Mouse (Mus musculus) heart, embryonic 11.5 days (tissue): ENCODE results near the gene Frmd6. TPM values are rescaled to one million over a fixed set of nuclear protein-coding genes. Genes with fewer than 3 reads are reported as not detected.

Source experiments
- ATAC-seq: fragments of 200-750 bp; cut with Nextera tagmentation; replicated peaks from 2 replicates; pipeline ENCODE4 v1.8.0; 2017; ENCODE audit warnings: moderate library complexity; ENCODE audit not compliant: insufficient number of reproducible peaks, low FRiP score, low TSS enrichment
- H3K27ac ChIP-seq: fragments of 300-500 bp; sonication (generic); 2 replicates; pipeline ENCODE4 v1.5.1; 2014; ENCODE audit warnings: mild to moderate bottlenecking, low read depth, low read length
- H3K27me3 ChIP-seq: fragments of 300-500 bp; sonication (generic); 2 replicates; pipeline ENCODE4 v1.6.1; 2014; ENCODE audit warnings: mild to moderate bottlenecking, low read length, mixed read lengths; ENCODE audit not compliant: control insufficient read depth, insufficient read depth
- H3K36me3 ChIP-seq: fragments of 300-500 bp; sonication (generic); 2 replicates; pipeline ENCODE4 v1.6.1; 2014; ENCODE audit warnings: mild to moderate bottlenecking, low read length, moderate library complexity, mixed read lengths; ENCODE audit not compliant: control insufficient read depth, insufficient read depth
- H3K4me1 ChIP-seq: fragments of 300-500 bp; sonication (generic); 2 replicates; pipeline ENCODE4 v1.6.1; 2014; ENCODE audit warnings: low read length; ENCODE audit not compliant: control insufficient read depth, insufficient read depth
- H3K4me2 ChIP-seq: fragments of 300-500 bp; sonication (generic); 2 replicates; pipeline ENCODE4 v1.6.1; 2014; ENCODE audit warnings: mild to moderate bottlenecking, moderate library complexity
- H3K4me3 ChIP-seq: fragments of 300-500 bp; sonication (generic); 2 replicates; pipeline ENCODE4 v1.5.1; 2014; ENCODE audit warnings: low read depth, low read length
- H3K9ac ChIP-seq: fragments of 300-500 bp; sonication (generic); 2 replicates; pipeline ENCODE4 v1.6.1; 2014; ENCODE audit warnings: mild to moderate bottlenecking, low read depth, low read length, moderate library complexity
- H3K9me3 ChIP-seq: fragments of 300-500 bp; sonication (generic); replicated peaks from 2 replicates; pipeline ENCODE4 v1.6.1; 2016; ENCODE audit warnings: low read length; ENCODE audit not compliant: control insufficient read depth
- WGBS: fragments of 180-500 bp; shearing (Covaris S2); extraction: QIAGEN DNeasy Blood & Tissue Kit; methylation state at CpG from one replicate; pipeline ENCODE4 v1.1.7; 2014; ENCODE audit not compliant: insufficient replicate concordance; 5-methylcytosine and 5-hydroxymethylcytosine counted together
- polyA plus RNA-seq: library from polyadenylated mRNA; unstranded; fragments of >200 nt; fragmentation: Nextera tagmentation; extraction: Ambion mirVana; gene quantifications from 2 replicates; pipeline ENCODE4 v1.2.1, GENCODE M21; 2014

Frmd6 gene
- polyA plus RNA-seq, 1 experiment from 2014 or later: 18.7 TPM

DNA sequence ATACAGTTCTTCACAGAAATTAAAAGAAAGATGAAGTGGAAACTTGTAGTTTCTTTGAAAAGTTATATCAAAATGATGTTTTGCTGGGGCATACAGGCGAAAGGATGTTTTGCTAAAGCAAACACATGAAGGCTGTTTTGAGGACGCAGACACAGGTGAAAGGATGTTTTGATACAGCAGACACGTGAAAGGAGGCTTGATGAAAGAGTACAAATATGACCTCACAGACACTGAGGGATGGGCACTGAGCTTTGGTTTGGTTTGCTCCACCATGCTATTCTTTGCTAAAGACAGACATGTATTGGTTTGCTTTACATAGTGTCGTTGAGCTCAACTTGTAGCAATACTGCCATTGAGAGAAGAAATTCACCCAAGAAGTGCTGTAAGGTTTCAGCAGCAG lies 104.5 kb downstream of the Frmd6 start:
- no peak overlapping the region for H3K27ac ChIP-seq
- no peaks in the 10 kb centered on the region for H3K27me3 ChIP-seq
- H3K36me3 ChIP-seq: no peaks in the 10 kb centered on the region
- no peak for ATAC-seq
- H3K4me3 ChIP-seq: no peak overlapping the region
- no peak overlapping the region for H3K4me2 ChIP-seq
- no peak overlapping the region for H3K9ac ChIP-seq
- H3K9me3 ChIP-seq: peaks cover 2% of the 10 kb centered on the region; the same call in 1 of the 2 replicates
- WGBS: 78% methylated on average over 4 of the region's 4 CpGs
- no peaks in the 10 kb centered on the region for H3K4me1 ChIP-seq

DNA sequence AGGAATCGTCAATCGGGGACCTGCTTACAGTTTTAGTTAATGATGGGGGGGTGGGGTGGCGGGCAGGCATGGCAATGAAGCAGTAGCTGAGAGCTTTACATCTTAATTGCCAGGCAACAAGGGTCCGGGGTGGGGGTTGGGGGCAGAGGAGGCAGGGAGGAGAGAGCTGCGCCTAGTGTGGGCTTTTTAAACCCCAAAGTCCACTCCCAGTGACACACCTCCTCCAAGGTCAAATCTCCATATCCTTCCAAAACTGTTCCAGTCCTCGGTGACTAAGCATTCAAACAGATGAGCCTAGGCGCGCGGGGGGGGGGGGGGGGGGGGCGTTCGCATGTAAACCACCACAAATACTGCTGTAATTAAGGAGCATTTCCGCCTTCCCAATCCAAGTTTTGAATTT lies 111.8 kb downstream of the Frmd6 start:
- peaks cover 2% of the 10 kb centered on the region; the same call in 1 of the 2 replicates for H3K36me3 ChIP-seq
- peaks cover 2% of the 10 kb centered on the region; the same call in 1 of the 2 replicates for H3K4me1 ChIP-seq
- H3K27me3 ChIP-seq: no peaks in the 10 kb centered on the region
- no peaks in the 10 kb centered on the region for H3K9me3 ChIP-seq
- peak overlapping the region; percentile 93 for H3K27ac ChIP-seq
- no peak for ATAC-seq
- H3K4me2 ChIP-seq: peak overlapping the region; percentile 66
- H3K4me3 ChIP-seq: peak overlapping the region; percentile 95
- 45% methylated on average over 6 of the region's 12 CpGs for WGBS
- H3K9ac ChIP-seq: peak overlapping the region; percentile 73; the same call in 1 of the 2 replicates

DNA sequence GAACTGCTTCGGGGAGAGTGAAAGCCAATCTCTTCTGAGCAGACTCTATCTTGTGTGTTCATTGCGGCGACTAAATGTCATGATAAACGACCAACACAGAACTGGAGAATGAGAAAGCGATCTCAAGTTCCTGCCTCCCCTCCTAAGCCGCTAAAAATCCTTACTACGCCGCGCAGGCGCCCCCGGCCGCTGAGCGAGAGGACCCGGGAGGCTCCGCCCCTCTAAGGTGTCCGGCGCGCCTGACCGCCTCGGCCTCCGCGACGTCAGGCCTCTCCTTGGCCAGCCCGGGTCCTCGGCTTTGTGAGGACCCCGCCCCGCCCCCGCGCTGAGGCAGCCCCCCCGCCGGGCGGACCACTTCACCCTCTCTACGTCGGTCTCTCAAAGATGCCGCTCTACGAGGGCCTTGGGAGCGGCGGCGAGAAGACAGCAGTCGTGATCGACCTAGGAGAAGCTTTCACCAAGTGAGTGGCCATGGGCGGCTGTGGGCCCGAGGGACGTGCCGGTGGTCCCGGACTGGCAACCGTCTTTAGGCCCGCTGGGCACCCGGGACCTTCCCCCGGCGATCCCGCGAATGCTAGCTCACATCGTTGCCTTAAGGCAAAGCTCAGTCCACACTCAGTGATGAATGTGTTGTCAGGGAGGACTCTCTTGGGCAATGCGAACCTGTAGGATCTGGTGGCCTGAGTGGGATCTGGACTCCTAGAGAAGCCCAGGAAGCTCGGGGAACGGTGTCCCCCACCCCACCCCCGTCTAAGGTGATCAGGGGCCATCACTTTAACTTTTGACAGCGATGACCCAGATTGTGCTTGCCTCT lies 112.5 kb downstream of the Frmd6 start, which contains the start of gene Actr10:
Actr10 (plus strand) TSS at position 287 of the 814 bp plus-strand sequence.
- Histone ChIP-seq H3K4me3 (peak within 1 kb of the TSS; percentile 95), H3K4me1 (peaks cover 2% of the 10 kb centered on the region; the same call in 1 of the 2 replicates), H3K27ac (peak within 1 kb of the TSS; percentile 93), H3K27me3 (no peaks in the 10 kb centered on the region), H3K9me3 (no peaks in the 10 kb centered on the region), H3K9ac (peak within 1 kb of the TSS; percentile 94), H3K36me3 (peaks cover 5% of the 10 kb centered on the region), H3K4me2 (peak within 1 kb of the TSS; percentile 80)
- ATAC-seq: peak; percentile 95
- under 1% methylated on average over 59 of the region's 59 CpGs for WGBS

DNA sequence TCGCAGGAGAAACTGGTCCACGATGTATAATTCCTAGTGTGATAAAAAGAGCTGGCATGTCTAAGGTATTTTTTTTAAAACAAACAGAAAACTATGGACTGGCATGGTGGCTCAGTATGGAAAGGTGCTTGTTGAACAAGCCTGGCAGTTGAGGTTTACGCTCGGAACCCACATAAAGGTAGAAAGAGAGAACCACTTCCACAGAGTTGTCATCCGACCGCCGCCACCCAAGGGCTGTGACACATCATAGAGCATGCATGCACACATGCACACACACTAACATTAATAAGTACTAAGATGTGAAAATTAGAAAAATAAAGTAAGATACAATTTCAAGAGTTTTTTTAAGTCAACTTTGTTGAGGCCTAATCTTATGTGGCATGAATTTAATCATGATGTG lies 115.5 kb downstream of the Frmd6 start:
- Histone ChIP-seq H3K9ac (no peak overlapping the region), H3K4me3 (no peak overlapping the region), H3K4me1 (peaks cover 2% of the 10 kb centered on the region; the same call in 1 of the 2 replicates), H3K4me2 (no peak overlapping the region), H3K9me3 (no peaks in the 10 kb centered on the region), H3K27ac (no peak overlapping the region), H3K27me3 (no peaks in the 10 kb centered on the region), H3K36me3 (peaks cover 8% of the 10 kb centered on the region)
- ATAC-seq: no peak
- 97% methylated on average over 7 of the region's 7 CpGs for WGBS

DNA sequence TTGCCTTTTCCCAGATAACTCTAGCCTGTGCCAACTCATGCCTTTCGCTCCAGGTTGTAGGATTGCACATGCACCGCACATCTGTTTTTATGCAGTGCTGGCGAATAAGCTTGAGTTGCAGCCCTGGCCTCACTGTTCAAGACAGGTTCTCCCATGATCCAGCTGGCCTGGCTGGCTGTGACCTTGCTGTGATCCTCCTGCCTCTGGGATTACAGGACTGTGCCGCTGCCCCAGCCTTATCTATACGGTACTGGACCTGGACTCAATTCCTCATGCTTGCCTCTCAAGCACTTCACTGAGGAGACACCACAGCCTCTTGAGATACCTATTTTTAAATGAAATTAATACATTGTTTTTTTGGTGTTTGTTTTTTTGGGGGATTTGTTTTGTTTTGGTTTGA lies 118.9 kb downstream of the Frmd6 start:
- no peak for ATAC-seq
- no peak overlapping the region for H3K4me2 ChIP-seq
- H3K36me3 ChIP-seq: peaks cover 14% of the 10 kb centered on the region
- H3K4me1 ChIP-seq: no peaks in the 10 kb centered on the region
- H3K27ac ChIP-seq: no peak overlapping the region
- 70% methylated on average over 5 of the region's 5 CpGs for WGBS
- H3K4me3 ChIP-seq: no peak overlapping the region
- H3K9ac ChIP-seq: no peak overlapping the region
- no peaks in the 10 kb centered on the region for H3K9me3 ChIP-seq
- H3K27me3 ChIP-seq: no peaks in the 10 kb centered on the region

DNA sequence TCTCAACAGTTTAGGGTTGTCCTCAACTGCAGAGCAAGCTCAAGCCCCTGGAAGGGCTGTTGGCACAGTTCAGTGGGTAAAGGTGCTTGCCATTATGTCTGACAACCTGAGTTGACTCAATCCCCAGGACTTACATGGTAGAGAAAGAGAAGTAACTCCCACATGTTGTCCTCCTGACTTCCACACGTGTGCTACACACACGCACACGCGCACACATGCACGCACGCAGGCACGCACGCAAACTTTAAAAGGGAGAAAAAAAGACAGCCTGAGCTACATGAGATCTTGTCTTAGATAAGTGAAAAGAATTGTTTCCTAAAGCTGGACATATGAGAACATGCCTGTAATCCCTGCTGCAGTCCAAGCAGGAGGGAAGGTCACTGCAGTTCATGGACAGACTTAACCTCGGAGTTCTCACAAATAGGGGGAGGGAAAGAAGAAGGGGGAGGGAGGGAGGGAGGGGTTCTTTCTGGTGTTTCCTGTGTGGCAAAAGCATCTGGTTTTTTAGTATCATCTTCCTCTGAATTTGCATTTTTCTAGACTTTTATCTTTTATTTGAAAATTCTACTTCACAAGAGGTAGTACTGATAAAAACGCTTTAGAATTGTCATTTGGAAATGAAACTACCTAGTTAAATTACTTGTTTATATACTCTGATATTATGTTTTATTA lies 121.4 kb downstream of the Frmd6 start:
- no peak for ATAC-seq
- H3K27me3 ChIP-seq: no peaks in the 10 kb centered on the region
- peaks cover 12% of the 10 kb centered on the region for H3K36me3 ChIP-seq
- no peak overlapping the region for H3K4me2 ChIP-seq
- no peak overlapping the region for H3K4me3 ChIP-seq
- no peaks in the 10 kb centered on the region for H3K9me3 ChIP-seq
- H3K4me1 ChIP-seq: no peaks in the 10 kb centered on the region
- H3K9ac ChIP-seq: no peak overlapping the region
- 95% methylated on average over 10 of the region's 10 CpGs for WGBS
- no peak overlapping the region for H3K27ac ChIP-seq

Other genes starting within 250 kb of the Frmd6 start
- 201 and 216 TPM in 2 replicates for gene Actr10, start 112.3 kb downstream of the Frmd6 start, polyA plus RNA-seq
- gene Psma3, start 149.1 kb downstream of the Frmd6 start, polyA plus RNA-seq: 464 and 474 TPM in 2 replicates
- gene Arid4a, start 190.5 kb downstream of the Frmd6 start, polyA plus RNA-seq: 27.1 and 28.8 TPM in 2 replicates